In genomic region chr1:172634136-172634535, GRCm38 (mm10) we compare ENCODE assay signal across 18 mouse cellular contexts. TPM values are rescaled to one million over a fixed set of nuclear protein-coding genes. Genes with fewer than 3 reads are reported as not detected.
"Had no signal": no experiment of that assay in that cellular context is flagged by ENCODE, and none has a peak within 500 bp of the region (broad histone marks: within the 10 kb centered on the region; RNA-seq: fewer than 3 reads in every experiment).

No protein-coding gene starts in this region.

- H3K27me3 ChIP-seq: kidney, embryonic 15.5 days; limb, embryonic 12.5 days; liver, embryonic 13.5 days; midbrain, embryonic 13.5 days had no signal

- H3K9ac ChIP-seq: kidney, embryonic 15.5 days; limb, embryonic 12.5 days; liver, embryonic 13.5 days; liver, postnatal 0 days; midbrain, embryonic 13.5 days had no signal

- H3K27ac ChIP-seq: limb, embryonic 12.5 days; liver, embryonic 13.5 days; midbrain, embryonic 13.5 days had no signal

- H3K9me3 ChIP-seq: kidney, embryonic 15.5 days; limb, embryonic 12.5 days; liver, embryonic 13.5 days; midbrain, embryonic 13.5 days had no signal

- H3K4me3 ChIP-seq: kidney, embryonic 15.5 days; limb, embryonic 12.5 days; midbrain, embryonic 13.5 days had no signal

- H3K4me2 ChIP-seq: midbrain, embryonic 13.5 days had no signal

- H3K36me3 ChIP-seq: kidney, embryonic 15.5 days; limb, embryonic 12.5 days; liver, embryonic 13.5 days; midbrain, embryonic 13.5 days had no signal

- DNase-seq: kidney, postnatal 36 days; layer of hippocampus, adult 9-11 months; layer of hippocampus, postnatal 36 days; liver; liver, embryonic 13.5 days; liver, postnatal 0 days; lung, postnatal 10 days; thymus, postnatal 4 days had no signal

- ATAC-seq: liver, postnatal 0 days; midbrain, embryonic 13.5 days had no signal

RNA-seq across cellular contexts. Expression of gene Dusp23, which starts 1.4 kb away (rescaled TPM):
- total RNA-seq: neutrophil, adult 5-6 weeks had no signal

RNA-seq across cellular contexts. Expression of gene Fcrl6, which starts 31.8 kb away (rescaled TPM):
- total RNA-seq: layer of hippocampus, adult 18-20 months; layer of hippocampus, postnatal 36 days; left cerebral cortex, adult 8-10 months; left cerebral cortex, postnatal 25 days had no signal
- polyA plus RNA-seq: kidney, embryonic 15.5 days; liver, embryonic 13.5 days; macrophage; midbrain, embryonic 13.5 days; stomach, postnatal 0 days had no signal

RNA-seq across cellular contexts. Expression of gene Slamf8, which starts 43.8 kb away (rescaled TPM):
- total RNA-seq: layer of hippocampus, adult 18-20 months; layer of hippocampus, postnatal 36 days; left cerebral cortex, postnatal 25 days; midbrain, postnatal 0 days had no signal
- polyA plus RNA-seq: limb, embryonic 12.5 days; midbrain, embryonic 13.5 days; midbrain, postnatal 0 days had no signal
